Mouse (Mus musculus): ENCODE measurements around the gene Nr1h2. TPM values are rescaled to one million over a fixed set of nuclear protein-coding genes. Genes with fewer than 3 reads are reported as not detected.

Gene Nr1h2
- polyA plus RNA-seq, 1 experiment from 2014 or later: 65.6 TPM

GRCm38 (mm10) chr7:44525126-44525832, 28.5 kb downstream of the Nr1h2 start:
- no peak overlapping the region for H3K4me2 ChIP-seq
- DNase-seq (ENCODE audit: low spot score): no peak

GRCm38 (mm10) chr7:44524502-44524901, 29.2 kb downstream of the Nr1h2 start, which contains the start of gene Mybpc2:
Gene Mybpc2, minus strand, starts transcription at chr7:44524656.
- Histone ChIP-seq H3K4me2 (no peak within 1 kb of the TSS), H3K4me3 (ENCODE audit: low read depth, low read length) (no peak within 1 kb of the TSS)

More at GRCm38 (mm10) chr7:44525126-44525832, 28.5 kb downstream of the Nr1h2 start:
- no peaks in the 10 kb centered on the region for H3K9me3 ChIP-seq (ENCODE audit: control insufficient read depth, low read length)
- ATAC-seq (replicated peaks; ENCODE audit: low FRiP score): no peak
- no peak overlapping the region for H3K27ac ChIP-seq (ENCODE audit: low read depth, low read length)
- no peaks in the 10 kb centered on the region for H3K36me3 ChIP-seq (ENCODE audit: control insufficient read depth, insufficient read depth, low read length)
- WGBS: 24% methylated on average over 22 of the region's 22 CpGs
- no peak overlapping the region for H3K9ac ChIP-seq (ENCODE audit: low read depth, low read length)
- peaks cover 68% of the 10 kb centered on the region for H3K27me3 ChIP-seq (replicated peaks; ENCODE audit: control insufficient read depth, insufficient read depth, low read length)
- no peak overlapping the region for H3K4me3 ChIP-seq (ENCODE audit: low read depth, low read length)
- peaks cover 7% of the 10 kb centered on the region for H3K4me1 ChIP-seq (replicated peaks; ENCODE audit: control insufficient read depth, insufficient read depth, low read length)

GRCm38 (mm10) chr7:44523056-44523455, 30.7 kb downstream of the Nr1h2 start:
- peaks cover 63% of the 10 kb centered on the region for H3K27me3 ChIP-seq (replicated peaks; ENCODE audit: control insufficient read depth, insufficient read depth, low read length)

More at GRCm38 (mm10) chr7:44524502-44524901, 29.2 kb downstream of the Nr1h2 start, which contains the start of gene Mybpc2:
- no peaks in the 10 kb centered on the region for H3K9me3 ChIP-seq (ENCODE audit: control insufficient read depth, low read length)
- peaks cover 68% of the 10 kb centered on the region for H3K27me3 ChIP-seq (replicated peaks; ENCODE audit: control insufficient read depth, insufficient read depth, low read length)
- no peaks in the 10 kb centered on the region for H3K36me3 ChIP-seq (ENCODE audit: control insufficient read depth, insufficient read depth, low read length)
- H3K27ac ChIP-seq (ENCODE audit: low read depth, low read length): no peak within 1 kb of the TSS
- ATAC-seq (replicated peaks; ENCODE audit: low FRiP score) (no peak), DNase-seq (ENCODE audit: low spot score) (no peak)
- WGBS: 28% methylated on average over 12 of the region's 12 CpGs
- peaks cover 7% of the 10 kb centered on the region for H3K4me1 ChIP-seq (replicated peaks; ENCODE audit: control insufficient read depth, insufficient read depth, low read length)
- H3K9ac ChIP-seq (ENCODE audit: low read depth, low read length): no peak within 1 kb of the TSS

GRCm38 (mm10) chr7:44521710-44522109, 32.0 kb downstream of the Nr1h2 start:
- no peak overlapping the region for H3K27ac ChIP-seq (ENCODE audit: low read depth, low read length)
- WGBS: 1% methylated on average over 20 of the region's 20 CpGs
- H3K9ac ChIP-seq (ENCODE audit: low read depth, low read length): no peak overlapping the region
- no peaks in the 10 kb centered on the region for H3K4me1 ChIP-seq (replicated peaks; ENCODE audit: control insufficient read depth, insufficient read depth, low read length)
- DNase-seq (ENCODE audit: low spot score) (peak; percentile 50), ATAC-seq (replicated peaks; ENCODE audit: low FRiP score) (peak; percentile 60)
- H3K27me3 ChIP-seq (replicated peaks; ENCODE audit: control insufficient read depth, insufficient read depth, low read length): peaks cover 55% of the 10 kb centered on the region
- H3K9me3 ChIP-seq (ENCODE audit: control insufficient read depth, low read length): no peaks in the 10 kb centered on the region
- no peak overlapping the region for H3K4me2 ChIP-seq
- no peak overlapping the region for H3K4me3 ChIP-seq (ENCODE audit: low read depth, low read length)
- H3K36me3 ChIP-seq (ENCODE audit: control insufficient read depth, insufficient read depth, low read length): no peaks in the 10 kb centered on the region

More at GRCm38 (mm10) chr7:44523056-44523455, 30.7 kb downstream of the Nr1h2 start:
- Histone ChIP-seq H3K36me3 (ENCODE audit: control insufficient read depth, insufficient read depth, low read length) (no peaks in the 10 kb centered on the region), H3K9ac (ENCODE audit: low read depth, low read length) (no peak overlapping the region), H3K27ac (ENCODE audit: low read depth, low read length) (no peak overlapping the region), H3K4me2 (no peak overlapping the region), H3K4me3 (ENCODE audit: low read depth, low read length) (no peak overlapping the region), H3K9me3 (ENCODE audit: control insufficient read depth, low read length) (no peaks in the 10 kb centered on the region), H3K4me1 (replicated peaks; ENCODE audit: control insufficient read depth, insufficient read depth, low read length) (peaks cover 4% of the 10 kb centered on the region)
- WGBS: 73% methylated on average over 2 of the region's 2 CpGs
- no peak for DNase-seq (ENCODE audit: low spot score)
- ATAC-seq (replicated peaks; ENCODE audit: low FRiP score): no peak

GRCm38 (mm10) chr7:44520990-44521389, 32.8 kb downstream of the Nr1h2 start:
- Histone ChIP-seq H3K27ac (ENCODE audit: low read depth, low read length) (no peak overlapping the region), H3K4me2 (no peak overlapping the region), H3K9me3 (ENCODE audit: control insufficient read depth, low read length) (no peaks in the 10 kb centered on the region), H3K27me3 (replicated peaks; ENCODE audit: control insufficient read depth, insufficient read depth, low read length) (peaks cover 56% of the 10 kb centered on the region), H3K4me1 (replicated peaks; ENCODE audit: control insufficient read depth, insufficient read depth, low read length) (no peaks in the 10 kb centered on the region), H3K4me3 (ENCODE audit: low read depth, low read length) (no peak overlapping the region), H3K36me3 (ENCODE audit: control insufficient read depth, insufficient read depth, low read length) (no peaks in the 10 kb centered on the region), H3K9ac (ENCODE audit: low read depth, low read length) (no peak overlapping the region)
- WGBS: 49% methylated on average over 3 of the region's 3 CpGs
- no peak for DNase-seq (ENCODE audit: low spot score)
- no peak for ATAC-seq (replicated peaks; ENCODE audit: low FRiP score)

GRCm38 (mm10) chr7:44519240-44519913, 34.4 kb downstream of the Nr1h2 start:
- DNase-seq (ENCODE audit: low spot score) (no peak), ATAC-seq (replicated peaks; ENCODE audit: low FRiP score) (no peak)
- Histone ChIP-seq H3K36me3 (ENCODE audit: control insufficient read depth, insufficient read depth, low read length) (no peaks in the 10 kb centered on the region), H3K4me3 (ENCODE audit: low read depth, low read length) (no peak overlapping the region), H3K27ac (ENCODE audit: low read depth, low read length) (no peak overlapping the region), H3K9me3 (ENCODE audit: control insufficient read depth, low read length) (no peaks in the 10 kb centered on the region), H3K4me2 (no peak overlapping the region), H3K27me3 (replicated peaks; ENCODE audit: control insufficient read depth, insufficient read depth, low read length) (peaks cover 43% of the 10 kb centered on the region), H3K4me1 (replicated peaks; ENCODE audit: control insufficient read depth, insufficient read depth, low read length) (no peaks in the 10 kb centered on the region), H3K9ac (ENCODE audit: low read depth, low read length) (no peak overlapping the region)
- 66% methylated on average over 9 of the region's 9 CpGs for WGBS

- DNase-seq (ENCODE audit: low spot score) (no peak), ATAC-seq (replicated peaks; ENCODE audit: low FRiP score) (no peak; the same call in 1 of the 2 replicates)
- Histone ChIP-seq H3K36me3 (ENCODE audit: control insufficient read depth, insufficient read depth, low read length) (no peaks in the 10 kb centered on the region), H3K4me2 (no peak overlapping the region), H3K4me3 (ENCODE audit: low read depth, low read length) (no peak overlapping the region), H3K4me1 (replicated peaks; ENCODE audit: control insufficient read depth, insufficient read depth, low read length) (no peaks in the 10 kb centered on the region), H3K27ac (ENCODE audit: low read depth, low read length) (no peak overlapping the region), H3K9ac (ENCODE audit: low read depth, low read length) (no peak overlapping the region), H3K27me3 (replicated peaks; ENCODE audit: control insufficient read depth, insufficient read depth, low read length) (peaks cover 10% of the 10 kb centered on the region), H3K9me3 (ENCODE audit: control insufficient read depth, low read length) (no peaks in the 10 kb centered on the region)
Measured at GRCm38 (mm10) chr7:44507491-44507890, 46.3 kb downstream of the Nr1h2 start.

- Histone ChIP-seq H3K36me3 (ENCODE audit: control insufficient read depth, insufficient read depth, low read length) (no peaks in the 10 kb centered on the region), H3K4me3 (ENCODE audit: low read depth, low read length) (no peak overlapping the region), H3K27ac (ENCODE audit: low read depth, low read length) (no peak overlapping the region), H3K9me3 (ENCODE audit: control insufficient read depth, low read length) (no peaks in the 10 kb centered on the region), H3K4me1 (replicated peaks; ENCODE audit: control insufficient read depth, insufficient read depth, low read length) (peaks cover 3% of the 10 kb centered on the region; the same call in 1 of the 2 replicates), H3K9ac (ENCODE audit: low read depth, low read length) (no peak overlapping the region), H3K4me2 (no peak overlapping the region), H3K27me3 (replicated peaks; ENCODE audit: control insufficient read depth, insufficient read depth, low read length) (peaks cover 6% of the 10 kb centered on the region; the same call in 1 of the 2 replicates)
- WGBS: 28% methylated on average over 5 of the region's 5 CpGs
- DNase-seq (ENCODE audit: low spot score): peak; percentile 56
- ATAC-seq (replicated peaks; ENCODE audit: low FRiP score): no peak
Measured at GRCm38 (mm10) chr7:44501563-44502115, 52.1 kb downstream of the Nr1h2 start.

Data from liver, embryonic 11.5 days (tissue).